Mouse (Mus musculus) lung, postnatal 0 days (tissue): ENCODE measurements around the gene Iqgap2. TPM values are rescaled to one million over a fixed set of nuclear protein-coding genes. Genes with fewer than 3 reads are reported as not detected.

Experiments used
- ATAC-seq: fragments of 200-750 bp; cut with Nextera tagmentation; 2 replicates; pipeline ENCODE4 v1.8.0; 2017; ENCODE audit warnings: moderate library complexity
- DNase-seq: peaks from one replicate; pipeline ENCODE4 v3.0.0-alpha.2; 2016; ENCODE audit warnings: low spot score
- H3K27ac ChIP-seq: fragments of 300-500 bp; sonication (generic); 2 replicates; pipeline ENCODE4 v1.5.1; 2014; ENCODE audit warnings: antibody characterized with exemption, mild to moderate bottlenecking, low read length, mixed read lengths
- H3K27me3 ChIP-seq: fragments of 300-500 bp; sonication (generic); replicated peaks from 2 replicates; pipeline ENCODE4 v1.6.1; 2014; ENCODE audit warnings: low read length, mixed read lengths; ENCODE audit not compliant: insufficient read depth
- H3K36me3 ChIP-seq: fragments of 300-500 bp; sonication (generic); 2 replicates; pipeline ENCODE4 v1.6.1; 2014; ENCODE audit warnings: low read length, mixed read lengths; ENCODE audit not compliant: insufficient read depth
- H3K4me1 ChIP-seq: fragments of 300-500 bp; sonication (generic); 2 replicates; pipeline ENCODE4 v1.6.1; 2014; ENCODE audit warnings: antibody characterized with exemption, low read depth, low read length, mixed read lengths; ENCODE audit not compliant: insufficient read depth
- H3K4me2 ChIP-seq: fragments of 300-500 bp; sonication (generic); replicated peaks from 2 replicates; pipeline ENCODE4 v1.6.1; 2014; ENCODE audit warnings: low read depth, mild to moderate bottlenecking, low read length, moderate library complexity, mixed read lengths
- H3K4me3 ChIP-seq: fragments of 300-500 bp; sonication (generic); 2 replicates; pipeline ENCODE4 v1.5.1; 2014; ENCODE audit warnings: low read depth, low read length
- H3K9ac ChIP-seq: fragments of 300-500 bp; sonication (generic); replicated peaks from 2 replicates; pipeline ENCODE4 v1.6.1; 2014; ENCODE audit warnings: low read depth, mild to moderate bottlenecking
- H3K9me3 ChIP-seq: fragments of 300-500 bp; sonication (generic); 2 replicates; pipeline ENCODE4 v1.6.1; 2016; ENCODE audit warnings: low read length, mixed read lengths
- CTCF ChIP-seq: IDR thresholded peaks from 2 replicates; pipeline ENCODE4 v1.5.1; 2016; ENCODE audit warnings: antibody characterized with exemption, mild to moderate bottlenecking
- EP300 ChIP-seq: IDR thresholded peaks from 2 replicates; pipeline ENCODE4 v1.6.1; 2016; ENCODE audit warnings: antibody characterized with exemption, mild to moderate bottlenecking, control low read depth
- WGBS: fragments of 180-500 bp; shearing (Covaris S2); extraction: QIAGEN DNeasy Blood & Tissue Kit; methylation state at CpG from one replicate; pipeline ENCODE4 v1.1.7; 2014; 5-methylcytosine and 5-hydroxymethylcytosine counted together
- polyA plus RNA-seq: library from polyadenylated mRNA; unstranded; fragments of >200 nt; fragmentation: Nextera tagmentation; extraction: Ambion mirVana; gene quantifications from 2 replicates; pipeline ENCODE4 v1.2.1, GENCODE M21; 2015

Gene Iqgap2
- polyA plus RNA-seq, 1 experiment from 2014 or later: 2.7 TPM

DNA sequence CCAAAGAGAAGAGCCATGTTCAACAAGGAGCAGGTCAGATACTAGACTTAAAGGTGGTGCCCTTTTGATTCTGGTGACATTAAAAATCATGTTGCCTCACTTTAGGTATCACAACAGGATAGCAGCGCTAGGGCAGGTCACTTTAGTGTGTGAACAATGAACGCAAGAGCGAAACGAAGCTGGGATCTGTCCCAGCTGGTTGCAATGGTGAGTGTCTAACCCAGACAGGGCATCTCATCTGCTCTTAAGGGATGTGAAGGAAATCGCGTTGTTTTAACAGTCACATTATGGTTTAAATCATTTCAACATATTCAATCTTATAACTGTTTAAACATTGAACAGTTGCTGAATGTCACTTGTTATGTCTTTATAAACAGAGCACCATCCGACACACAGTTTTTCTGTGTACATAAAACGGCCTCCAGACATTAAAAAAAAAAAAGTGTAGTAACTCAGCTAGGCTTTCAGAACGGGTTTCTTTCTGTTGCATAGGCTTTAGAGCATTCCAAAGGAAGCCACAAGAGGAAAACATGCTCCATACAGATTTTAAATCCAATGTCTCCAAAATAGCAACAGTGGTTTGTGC lies 148.7 kb downstream of the Iqgap2 start:
- Histone ChIP-seq H3K9ac (no peak overlapping the region), H3K27me3 (no peaks in the 10 kb centered on the region), H3K9me3 (no peaks in the 10 kb centered on the region), H3K4me1 (peaks cover 5% of the 10 kb centered on the region; the same call in 1 of the 2 replicates), H3K27ac (no peak overlapping the region), H3K36me3 (no peaks in the 10 kb centered on the region), H3K4me3 (no peak overlapping the region), H3K4me2 (no peak overlapping the region)
- ATAC-seq (peak; percentile 69), DNase-seq (peak; percentile 78)
- TF ChIP-seq EP300: no peak
- no peak for TF ChIP-seq CTCF
- 50% methylated on average over 9 of the region's 9 CpGs for WGBS

DNA sequence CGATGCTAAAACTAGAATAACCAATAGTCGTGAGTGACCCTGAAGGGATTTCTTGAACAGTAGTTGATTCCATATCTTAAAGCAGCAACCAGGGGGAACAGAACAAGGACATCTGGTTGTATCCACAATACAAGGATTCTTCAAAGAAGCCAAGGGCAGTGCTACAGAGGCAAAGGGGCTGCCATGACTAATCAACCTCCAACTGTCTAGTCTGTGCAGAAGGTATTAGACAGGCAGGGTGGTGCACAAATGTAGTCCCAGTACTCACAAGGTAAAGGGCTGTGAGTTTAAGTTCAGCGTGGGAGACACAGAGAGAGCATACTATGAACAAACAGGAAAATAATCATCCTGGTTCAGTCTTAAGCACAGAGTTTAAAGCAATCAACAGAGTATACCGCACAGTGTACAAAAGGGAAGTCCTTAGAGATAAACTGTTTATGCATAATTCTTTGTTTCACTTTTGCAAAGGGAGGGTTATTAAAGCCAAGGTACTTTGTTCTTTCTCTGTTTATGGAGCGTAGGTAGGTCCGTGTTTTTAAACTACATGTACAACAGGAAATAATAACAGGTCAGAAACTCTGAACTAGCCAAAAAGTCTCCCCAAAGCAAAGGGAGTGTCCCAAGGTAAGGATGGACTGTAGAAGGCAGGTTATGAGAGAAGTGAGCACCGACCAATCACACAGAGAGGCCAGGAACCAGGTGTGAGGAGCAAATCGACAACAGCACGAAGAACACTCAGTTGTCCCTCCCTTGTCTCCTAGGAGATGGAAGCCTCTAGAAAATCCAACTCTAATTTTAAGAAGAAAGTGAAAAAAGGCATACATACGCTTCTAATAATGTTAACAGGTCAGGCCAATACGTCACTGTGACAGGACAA lies 149.7 kb downstream of the Iqgap2 start:
- H3K4me3 ChIP-seq: no peak overlapping the region
- 77% methylated on average over 11 of the region's 11 CpGs for WGBS
- ATAC-seq (no peak), DNase-seq (no peak)
- no peak overlapping the region for H3K27ac ChIP-seq
- H3K36me3 ChIP-seq: no peaks in the 10 kb centered on the region
- H3K27me3 ChIP-seq: no peaks in the 10 kb centered on the region
- H3K9me3 ChIP-seq: no peaks in the 10 kb centered on the region
- H3K4me1 ChIP-seq: peaks cover 5% of the 10 kb centered on the region; the same call in 1 of the 2 replicates
- H3K4me2 ChIP-seq: no peak overlapping the region
- no peak overlapping the region for H3K9ac ChIP-seq
- TF ChIP-seq CTCF: no peak
- TF ChIP-seq EP300: no peak

DNA sequence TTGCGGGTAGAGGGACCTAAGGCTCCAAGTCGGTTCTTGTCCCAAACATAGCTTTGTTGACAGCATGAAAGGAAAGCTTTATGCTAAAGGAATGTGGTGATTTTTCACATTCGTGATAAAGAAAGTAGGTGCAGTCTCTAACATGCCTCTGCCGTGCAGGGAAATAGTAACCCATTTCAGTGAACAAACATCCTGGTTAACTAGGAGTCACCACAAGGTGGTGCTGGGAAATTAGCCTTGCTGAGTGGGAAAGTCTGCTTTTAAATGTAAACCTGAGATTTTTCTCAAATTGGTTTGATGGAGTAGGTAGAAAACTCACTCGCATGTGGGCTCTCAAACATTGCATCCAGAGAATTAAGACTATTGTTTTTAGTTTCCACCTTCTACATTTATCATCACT lies 152.1 kb downstream of the Iqgap2 start:
- Histone ChIP-seq H3K4me3 (no peak overlapping the region), H3K9ac (no peak overlapping the region), H3K27me3 (no peaks in the 10 kb centered on the region), H3K9me3 (no peaks in the 10 kb centered on the region), H3K4me1 (peaks cover 5% of the 10 kb centered on the region; the same call in 1 of the 2 replicates), H3K4me2 (no peak overlapping the region), H3K36me3 (no peaks in the 10 kb centered on the region), H3K27ac (no peak overlapping the region)
- TF ChIP-seq CTCF (peak; percentile 61), EP300 (no peak)
- DNase-seq (no peak), ATAC-seq (no peak)
- 59% methylated on average over 5 of the region's 5 CpGs for WGBS

DNA sequence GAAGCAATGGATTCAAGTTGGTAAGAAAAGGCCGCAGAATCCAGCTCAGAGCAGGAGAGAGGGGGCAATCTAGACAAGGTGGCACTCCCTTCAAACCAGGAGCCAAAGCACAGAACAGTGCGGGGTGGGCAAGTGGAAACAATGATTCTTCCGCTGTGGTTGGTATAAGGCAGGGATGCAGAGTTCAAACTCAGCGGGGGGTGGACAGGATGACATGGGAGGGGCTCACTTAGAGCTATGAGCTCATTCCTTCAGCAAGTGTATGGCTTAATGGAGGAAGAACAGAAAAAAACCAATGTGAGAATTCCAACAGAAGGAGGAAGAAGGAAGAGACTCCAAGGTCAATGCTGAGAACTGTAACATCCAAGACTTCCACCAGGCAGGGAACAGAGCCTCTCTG lies 161.2 kb downstream of the Iqgap2 start:
- Histone ChIP-seq H3K9me3 (no peaks in the 10 kb centered on the region), H3K4me2 (no peak overlapping the region), H3K4me1 (no peaks in the 10 kb centered on the region), H3K36me3 (no peaks in the 10 kb centered on the region), H3K9ac (no peak overlapping the region), H3K27ac (no peak overlapping the region), H3K27me3 (no peaks in the 10 kb centered on the region), H3K4me3 (no peak overlapping the region)
- peak; percentile 10 for DNase-seq
- no peak for TF ChIP-seq CTCF
- TF ChIP-seq EP300: no peak
- ATAC-seq: 0 out of 2 replicates have a peak, but pooled peaks have one; percentile 23
- WGBS: 84% methylated on average over 4 of the region's 4 CpGs

DNA sequence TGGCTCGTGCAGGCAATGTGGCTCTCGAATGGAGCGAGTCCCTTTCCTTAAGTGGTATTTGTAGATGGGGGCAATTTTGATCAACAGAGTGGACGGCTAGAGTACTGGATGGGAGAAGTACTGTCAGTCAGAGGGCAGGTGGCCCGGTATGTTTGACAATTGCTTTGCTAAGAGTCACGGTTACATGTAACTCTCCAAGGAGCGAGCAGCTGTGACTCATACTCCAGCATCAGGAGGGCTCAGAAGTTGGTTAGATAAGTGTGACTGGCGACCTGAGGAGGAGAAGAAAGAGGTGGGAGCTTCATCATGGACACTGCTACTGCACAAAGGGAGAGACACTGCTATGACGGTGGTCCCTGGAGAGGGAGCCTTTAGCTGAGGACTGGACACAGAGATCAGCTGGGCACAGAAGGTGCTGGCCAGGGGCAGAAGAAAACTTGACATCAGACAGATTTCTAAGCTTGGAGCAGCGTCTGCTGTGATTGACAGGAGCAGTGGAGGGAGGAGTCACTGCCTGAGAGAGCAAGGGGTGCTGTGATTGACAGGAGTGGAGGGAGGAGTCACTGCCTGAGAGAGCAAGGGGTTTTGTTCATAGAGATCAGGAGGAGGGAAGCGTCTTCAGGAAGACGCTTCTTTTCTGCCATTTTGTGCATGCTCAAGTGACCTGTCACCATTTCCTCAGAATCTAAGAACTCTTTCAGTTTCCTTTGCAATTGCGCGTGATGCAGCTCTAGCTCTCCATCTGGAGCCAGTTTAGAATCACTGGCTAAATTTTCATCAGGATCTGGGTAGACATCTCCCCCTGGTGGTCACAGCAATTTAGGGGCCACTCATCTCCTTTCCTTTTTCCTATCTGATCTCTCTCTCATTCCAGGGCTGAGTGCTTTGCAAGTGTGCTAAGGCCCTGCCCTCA lies 172.1 kb downstream of the Iqgap2 start:
- 47% methylated on average over 14 of the region's 14 CpGs for WGBS
- Histone ChIP-seq H3K4me1 (no peaks in the 10 kb centered on the region), H3K4me3 (peak overlapping the region; percentile 22; the same call in 1 of the 2 replicates), H3K36me3 (no peaks in the 10 kb centered on the region), H3K9me3 (no peaks in the 10 kb centered on the region), H3K27me3 (no peaks in the 10 kb centered on the region), H3K27ac (no peak overlapping the region), H3K9ac (no peak overlapping the region), H3K4me2 (peak overlapping the region; percentile 47)
- TF ChIP-seq EP300 (peak; percentile 58; the same call in 1 of the 2 replicates), CTCF (peak; percentile 90)
- ATAC-seq (peak; percentile 89), DNase-seq (peak; percentile 93)

DNA sequence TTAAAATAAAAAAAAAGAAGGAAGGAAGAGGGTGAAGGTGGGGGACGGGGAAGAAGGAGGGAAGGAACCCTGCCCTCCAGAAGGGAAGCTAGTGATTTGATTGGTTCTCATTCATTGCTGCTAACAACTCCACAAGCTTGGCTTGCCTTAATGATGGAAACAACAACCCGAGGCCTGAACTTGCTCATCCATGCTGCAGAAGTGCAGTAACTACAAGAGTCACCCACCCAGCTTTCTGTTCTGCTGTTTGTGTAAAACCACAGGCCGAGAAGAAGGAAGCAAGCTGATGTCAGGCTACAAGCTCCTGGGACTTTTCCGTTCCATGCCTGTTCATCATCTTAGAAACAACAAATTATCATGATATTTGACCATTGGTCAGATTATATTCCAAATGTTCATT lies 176.4 kb downstream of the Iqgap2 start:
- TF ChIP-seq EP300 (no peak), CTCF (no peak)
- no peaks in the 10 kb centered on the region for H3K36me3 ChIP-seq
- no peaks in the 10 kb centered on the region for H3K27me3 ChIP-seq
- DNase-seq (no peak), ATAC-seq (no peak)
- H3K4me3 ChIP-seq: no peak overlapping the region
- H3K4me1 ChIP-seq: no peaks in the 10 kb centered on the region
- no peak overlapping the region for H3K9ac ChIP-seq
- no peak overlapping the region for H3K27ac ChIP-seq
- no peaks in the 10 kb centered on the region for H3K9me3 ChIP-seq
- H3K4me2 ChIP-seq: no peak overlapping the region
- 59% methylated on average over 4 of the region's 4 CpGs for WGBS
